Mouse (Mus musculus) bone marrow macrophage, adult 2 months (primary cell): ENCODE results near the gene Glod4. TPM values are rescaled to one million over a fixed set of nuclear protein-coding genes. Genes with fewer than 3 reads are reported as not detected.
A peak's percentile ranks its signal among the peaks of the same experiment; 100 is the strongest.

ENCODE experiments used
- H3K27ac ChIP-seq: 2 replicates; pipeline ENCODE4 v1.5.1; 2012; ENCODE audit warnings: low read depth, low read length; ENCODE audit not compliant: insufficient read depth
- H3K4me1 ChIP-seq: 2 replicates; pipeline ENCODE4 v1.6.1; 2012; ENCODE audit warnings: low read length; ENCODE audit not compliant: control insufficient read depth, insufficient read depth
- H3K4me3 ChIP-seq: 2 replicates; pipeline ENCODE4 v1.5.1; 2012; ENCODE audit warnings: mild to moderate bottlenecking, low read length, moderate library complexity; ENCODE audit not compliant: insufficient read depth
- CTCF ChIP-seq: IDR thresholded peaks from 2 replicates; pipeline ENCODE4 v1.5.1; 2012; ENCODE audit warnings: low read depth, mild to moderate bottlenecking, low read length, moderate library complexity
- POLR2A ChIP-seq: IDR thresholded peaks from 2 replicates; pipeline ENCODE4 v1.6.1; 2012; ENCODE audit warnings: mild to moderate bottlenecking, low read depth, low read length, borderline replicate concordance
- polyA plus RNA-seq: library from polyadenylated mRNA; stranded (reverse); fragments of >200 nt; gene quantifications from 2 replicates; pipeline ENCODE4 v1.2.4, GENCODE M21; 2012; ENCODE audit not compliant: missing spikeins, insufficient read depth, insufficient read length

Glod4 gene
- polyA plus RNA-seq = 40.0 and 53.4 TPM in 2 replicates

DNA sequence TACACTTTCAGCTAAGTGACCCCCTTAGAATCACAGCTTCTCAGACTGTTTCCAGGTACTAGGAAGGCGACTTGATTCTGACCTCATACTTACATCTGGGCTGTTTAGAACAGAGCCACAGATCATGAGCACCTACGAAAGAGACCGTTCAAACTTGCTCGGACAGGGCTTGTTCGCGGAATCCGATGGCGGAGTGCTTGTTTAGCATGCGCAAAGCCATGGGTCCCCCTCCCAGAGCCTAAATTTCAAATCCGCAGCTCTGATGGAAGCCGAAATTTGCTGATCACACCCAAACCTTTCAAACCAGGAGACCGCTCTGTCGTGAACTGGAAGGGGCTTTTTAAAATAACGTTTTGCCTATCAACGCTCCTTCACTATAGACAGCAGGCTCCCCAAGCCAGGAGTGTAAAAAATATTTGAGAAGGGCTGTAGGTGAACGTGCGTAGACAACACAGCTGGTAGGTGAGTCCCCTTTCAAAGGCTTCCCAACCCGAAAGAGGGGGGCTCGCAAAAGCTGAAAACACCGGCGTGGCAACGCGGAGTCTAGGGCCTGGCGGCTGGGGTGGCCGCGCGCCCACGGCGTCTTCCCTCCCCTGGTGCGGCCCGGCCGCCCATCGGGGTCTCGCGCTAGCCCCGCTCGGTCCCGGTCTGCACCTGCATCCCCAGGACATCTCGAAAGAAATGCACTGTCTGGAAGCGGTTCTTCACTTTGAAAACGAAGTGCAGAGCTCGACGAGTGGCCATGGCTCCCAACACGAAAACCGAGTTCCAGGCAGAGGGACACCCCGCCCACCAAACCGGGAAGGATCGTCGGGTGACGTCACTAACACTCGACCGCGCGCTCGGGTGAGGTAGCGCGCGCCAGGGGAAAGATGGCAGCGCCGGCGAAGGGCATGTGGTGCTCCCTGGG, at the start of gene Glod4, which contains the start of gene Mrm3:
TSS of gene Glod4 (minus strand) at position 825 of the 910 bp plus-strand sequence.
TSS of gene Mrm3 (plus strand) at position 815 of the 910 bp plus-strand sequence.
- no peak within 1 kb of the TSS for H3K27ac ChIP-seq
- no peak for TF ChIP-seq CTCF
- TF ChIP-seq POLR2A = no peak; the same call in 1 of the 2 replicates
- peaks cover 3% of the 10 kb centered on the region for H3K4me1 ChIP-seq
- peak within 1 kb of the TSS; percentile 85 for H3K4me3 ChIP-seq

DNA sequence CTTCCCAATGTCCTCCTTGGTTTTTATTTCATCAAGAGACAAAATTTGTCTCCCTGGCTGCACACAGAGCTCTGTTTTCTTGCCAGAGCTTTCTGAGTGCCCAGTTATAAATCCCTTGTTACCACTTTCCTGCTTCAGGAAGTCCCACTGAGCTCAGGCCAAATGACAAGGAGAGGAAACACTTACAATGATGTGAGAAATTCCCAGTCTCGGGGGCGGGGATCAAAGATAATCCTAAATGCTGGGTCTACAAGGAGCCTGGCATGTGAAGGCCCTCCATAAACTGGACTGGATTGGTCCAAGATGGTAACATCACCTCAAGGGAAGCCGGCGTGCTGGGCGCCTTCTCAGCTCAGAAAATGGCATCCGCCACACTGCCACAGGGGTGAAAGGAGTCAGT, 49.3 kb upstream of the Glod4 start:
- Histone ChIP-seq H3K4me1 (peaks cover 17% of the 10 kb centered on the region), H3K4me3 (no peak overlapping the region), H3K27ac (no peak overlapping the region)
- TF ChIP-seq CTCF (no peak), POLR2A (no peak)

DNA sequence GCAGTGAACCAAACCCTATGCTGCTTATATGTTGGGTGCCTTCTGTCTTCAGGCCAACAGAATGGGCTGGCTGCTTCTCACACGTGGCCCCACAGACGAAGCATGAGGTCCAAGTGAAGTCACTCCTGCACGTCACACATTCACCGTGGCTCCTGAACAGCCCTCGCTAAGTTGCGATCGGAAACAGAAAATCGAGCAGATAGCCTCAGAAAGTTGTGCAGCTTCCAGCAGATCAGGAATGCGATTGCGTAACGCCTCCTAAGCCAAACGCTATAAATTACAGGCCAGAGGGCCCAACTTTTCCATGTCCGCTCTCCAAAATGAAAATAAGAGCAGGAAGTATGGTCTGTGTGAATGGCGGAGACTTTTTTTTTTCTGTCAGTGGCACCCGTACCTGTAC, 48.9 kb upstream of the Glod4 start:
- peaks cover 17% of the 10 kb centered on the region for H3K4me1 ChIP-seq
- H3K4me3 ChIP-seq = no peak overlapping the region
- H3K27ac ChIP-seq = no peak overlapping the region
- no peak for TF ChIP-seq CTCF
- no peak for TF ChIP-seq POLR2A

DNA sequence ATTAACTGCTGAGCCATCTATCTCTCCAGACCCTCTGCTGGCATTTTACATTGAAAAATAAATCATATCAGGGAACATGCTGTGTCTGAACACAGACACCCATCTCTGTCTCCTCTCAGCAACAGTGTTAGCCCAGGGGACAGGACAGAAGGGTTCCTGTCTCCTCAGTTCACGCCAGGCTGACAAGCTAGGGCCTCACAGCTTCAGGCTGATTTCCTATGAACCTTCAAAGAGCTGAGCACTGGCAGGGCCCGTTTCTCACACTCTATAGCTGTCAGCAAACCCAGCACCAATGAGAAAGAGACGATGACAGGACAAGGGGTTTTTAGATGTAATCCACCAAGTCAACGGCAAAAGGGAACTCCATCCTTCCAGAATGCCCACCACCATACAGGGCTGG, 48.4 kb upstream of the Glod4 start:
- H3K27ac ChIP-seq = no peak overlapping the region
- peaks cover 17% of the 10 kb centered on the region for H3K4me1 ChIP-seq
- no peak overlapping the region for H3K4me3 ChIP-seq
- TF ChIP-seq POLR2A = no peak
- no peak for TF ChIP-seq CTCF

DNA sequence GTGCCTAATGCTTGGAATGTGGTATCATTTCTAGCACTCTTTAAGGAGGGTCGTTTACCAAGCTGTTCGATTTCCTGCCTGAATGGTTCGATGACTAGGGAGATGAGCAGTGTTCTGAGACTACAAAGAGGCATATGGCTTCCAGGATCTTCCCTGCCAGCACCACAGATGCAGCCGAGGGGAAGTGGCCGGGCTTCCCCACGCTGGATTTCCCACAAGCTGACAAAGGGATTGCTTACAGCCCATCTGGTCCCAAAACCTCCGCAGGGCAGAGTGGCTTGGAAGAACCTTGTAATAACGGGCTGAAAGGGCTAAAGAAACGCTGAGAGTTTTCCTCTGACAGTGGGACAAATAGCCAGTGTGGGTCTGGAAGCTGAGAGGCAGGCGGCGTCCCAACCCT, 46.8 kb upstream of the Glod4 start:
- TF ChIP-seq CTCF (no peak), POLR2A (no peak)
- no peak overlapping the region for H3K27ac ChIP-seq
- H3K4me1 ChIP-seq = peaks cover 17% of the 10 kb centered on the region
- H3K4me3 ChIP-seq = no peak overlapping the region

DNA sequence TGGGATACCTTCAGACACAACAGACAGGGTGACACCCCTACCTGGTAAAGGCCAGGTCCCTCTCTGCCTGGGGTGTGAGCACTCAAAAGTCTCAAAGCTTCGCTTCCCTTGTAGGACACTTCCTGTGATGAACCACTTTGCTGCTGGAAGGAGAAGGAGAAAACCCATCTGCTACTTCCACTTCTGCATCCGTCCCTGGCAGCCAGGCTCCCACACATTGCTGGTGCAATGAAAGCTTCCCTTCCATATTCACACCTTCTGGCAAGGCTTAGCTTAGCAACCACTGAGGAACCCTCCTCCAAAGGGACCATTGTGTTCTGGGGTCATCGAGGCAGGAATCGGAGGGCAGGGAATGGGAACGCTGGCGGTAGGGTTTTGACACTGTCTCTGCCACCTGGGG, 45.1 kb upstream of the Glod4 start:
- no peak overlapping the region for H3K27ac ChIP-seq
- H3K4me3 ChIP-seq = no peak overlapping the region
- peaks cover 17% of the 10 kb centered on the region for H3K4me1 ChIP-seq
- TF ChIP-seq CTCF (no peak), POLR2A (no peak)

DNA sequence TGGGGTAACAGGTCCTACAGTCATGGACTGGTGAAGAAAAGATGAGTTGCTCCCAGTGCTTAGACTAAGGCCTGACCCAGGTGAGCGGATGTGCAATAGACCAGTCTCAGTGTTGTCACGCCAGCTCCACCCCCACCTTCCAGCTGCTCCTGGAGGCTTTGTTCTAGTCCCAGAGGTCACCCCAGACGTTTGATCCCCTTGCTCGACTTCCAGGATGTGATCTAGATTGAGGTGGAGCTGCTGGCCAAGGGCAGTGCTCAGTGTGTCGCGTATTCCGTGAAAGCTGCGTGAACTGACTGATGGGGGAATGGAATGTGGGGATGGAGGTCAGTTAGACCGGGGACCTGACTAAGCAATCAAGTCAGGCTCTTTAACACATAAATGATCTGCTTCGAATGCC, 43.8 kb upstream of the Glod4 start:
- Histone ChIP-seq H3K4me1 (peaks cover 17% of the 10 kb centered on the region), H3K27ac (no peak overlapping the region), H3K4me3 (no peak overlapping the region)
- TF ChIP-seq POLR2A (no peak), CTCF (no peak)

DNA sequence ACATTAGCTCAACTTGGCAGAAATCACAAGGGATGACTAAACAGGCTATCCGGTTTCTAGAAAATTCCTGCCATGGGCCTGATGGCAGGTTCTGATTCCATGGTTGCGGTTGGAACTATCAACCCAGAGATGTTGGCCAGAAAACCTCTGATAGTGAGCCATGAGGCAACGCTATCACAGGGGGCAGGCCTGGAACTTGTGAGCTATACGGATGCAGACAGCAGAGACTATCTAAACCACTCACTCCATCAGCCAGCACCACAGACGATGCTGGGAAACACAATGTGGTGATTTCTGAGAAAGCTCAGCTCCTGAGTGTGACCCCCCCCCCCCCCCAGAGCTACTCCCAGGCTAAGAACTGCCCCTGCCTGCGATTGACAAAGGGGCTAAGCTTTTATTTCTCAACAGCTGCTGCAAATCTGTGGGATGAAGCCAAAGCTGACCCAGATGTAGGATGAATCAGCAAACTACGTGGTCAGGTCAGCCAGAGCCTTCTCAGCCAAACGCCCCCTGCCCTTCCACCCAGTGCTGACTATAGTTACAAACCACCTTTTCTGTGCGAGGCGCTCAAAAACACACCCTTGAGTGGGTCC, 43.1 kb upstream of the Glod4 start:
- no peak for TF ChIP-seq POLR2A
- no peak for TF ChIP-seq CTCF
- Histone ChIP-seq H3K27ac (no peak overlapping the region), H3K4me1 (peaks cover 17% of the 10 kb centered on the region), H3K4me3 (no peak overlapping the region)

DNA sequence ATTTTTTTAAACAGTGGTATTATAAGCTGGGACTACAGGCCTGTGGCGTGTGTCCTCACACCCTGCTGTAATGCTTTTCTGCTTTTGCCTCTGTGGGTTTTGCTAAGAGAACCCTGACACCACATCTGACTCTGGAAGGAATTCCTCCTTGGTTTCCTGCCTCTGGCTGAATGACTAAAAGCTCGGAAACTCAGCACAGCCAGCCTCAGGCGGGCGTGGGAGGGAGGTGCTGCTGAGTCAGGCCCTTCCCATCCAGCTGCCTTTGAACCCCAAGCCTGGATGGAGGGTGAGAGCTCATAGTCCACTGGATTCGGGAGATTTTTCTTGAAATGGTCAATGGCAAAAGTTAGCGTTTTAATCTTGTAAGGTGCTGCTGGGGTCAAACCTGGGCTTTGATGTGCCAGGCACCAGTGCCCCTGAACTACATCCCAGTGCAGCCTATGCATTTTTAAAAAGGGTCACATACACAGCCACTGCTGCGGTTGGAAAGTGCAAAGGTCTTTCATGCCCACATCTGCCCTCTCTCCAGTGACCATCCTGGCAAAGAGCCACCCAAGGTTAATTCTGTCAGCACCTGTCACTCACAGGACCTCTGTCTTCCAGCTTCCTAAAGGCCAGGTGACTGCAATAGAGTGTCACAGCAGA, 42.0 kb upstream of the Glod4 start:
- TF ChIP-seq CTCF (no peak), POLR2A (no peak)
- H3K4me1 ChIP-seq = peaks cover 15% of the 10 kb centered on the region
- no peak overlapping the region for H3K4me3 ChIP-seq
- H3K27ac ChIP-seq = no peak overlapping the region
